Mouse (Mus musculus) CH12.LX (cell line): ENCODE results near the gene Cidec.

Experiments used
- CHD2 ChIP-seq: IDR thresholded peaks from 2 replicates; pipeline ENCODE4 v1.6.1; 2011; ENCODE audit warnings: low read length, improper control_type of control experiment
- EP300 ChIP-seq: IDR thresholded peaks from 2 replicates; pipeline ENCODE4 v1.6.1; 2011; ENCODE audit warnings: low read length, improper control_type of control experiment
- SMC3 ChIP-seq: IDR thresholded peaks from 2 replicates; pipeline ENCODE4 v1.6.1; 2011; ENCODE audit warnings: low read depth, low read length, improper control_type of control experiment
- USF1 ChIP-seq: IDR thresholded peaks from 2 replicates; pipeline ENCODE4 v1.6.1; 2014; ENCODE audit warnings: low read depth, mild to moderate bottlenecking, inconsistent platforms, low read length, improper control_type of control experiment

DNA sequence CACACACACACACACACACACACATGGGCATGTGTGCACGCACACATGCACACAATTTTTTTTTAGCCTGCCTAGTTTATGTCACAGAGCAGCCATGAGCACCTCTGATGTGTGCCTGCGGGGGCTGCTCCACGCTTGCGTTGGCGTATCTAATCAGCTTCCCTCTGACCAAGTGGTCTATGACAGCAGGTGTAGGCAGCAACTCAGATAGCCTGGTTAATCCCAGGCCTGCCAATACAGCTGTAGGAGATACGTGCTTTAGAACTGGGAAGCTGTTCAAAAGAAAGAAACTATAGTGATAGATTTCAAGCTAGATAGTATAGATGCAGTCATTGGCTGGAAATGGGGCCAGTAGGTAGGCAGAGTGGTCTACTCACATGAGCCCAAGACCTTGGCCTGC, 38.2 kb upstream of the Cidec start:
- TF ChIP-seq USF1 (no peak), EP300 (no peak), SMC3 (no peak), CHD2 (no peak)
